Mouse (Mus musculus): ENCODE data around the gene Siglecg.

DNA sequence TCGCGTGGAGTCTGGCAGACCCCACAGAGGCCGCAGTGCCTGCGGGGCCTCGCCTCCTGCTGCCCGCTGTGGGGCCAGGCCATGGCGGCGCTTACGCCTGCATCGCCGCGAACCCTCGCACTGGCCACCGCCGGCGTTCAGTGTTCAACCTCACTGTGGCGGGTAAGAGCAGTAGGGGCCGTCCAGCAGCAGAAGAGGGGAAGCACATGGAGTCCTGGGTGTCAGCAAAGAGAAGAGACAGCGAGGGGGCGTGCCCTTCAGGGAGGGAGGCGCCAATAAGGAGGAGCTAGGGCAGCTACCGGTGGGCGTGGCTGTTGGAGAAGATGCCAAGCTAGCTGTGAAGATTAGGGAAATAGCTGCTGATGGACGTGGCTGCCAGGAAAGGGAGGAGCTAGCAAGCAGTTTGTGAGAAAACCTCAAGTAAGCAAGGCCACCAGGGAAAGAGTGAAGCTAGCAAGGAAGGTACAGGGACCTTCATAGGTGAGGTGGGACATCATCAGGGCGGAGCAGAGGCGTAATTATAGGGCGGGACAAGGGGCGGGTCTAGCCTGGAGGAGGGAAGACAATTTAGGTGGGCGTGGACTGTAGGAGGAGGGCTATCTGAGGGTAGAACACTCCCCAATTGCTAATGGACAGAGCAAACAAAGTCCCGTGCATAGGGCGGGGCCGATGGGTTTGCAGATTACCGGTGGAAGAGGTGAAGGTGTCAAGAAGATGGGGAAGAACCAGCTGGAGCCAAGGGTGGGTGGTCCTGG, 57.5 kb downstream of the Siglecg start:
- TF ChIP-seq CTCF (IDR thresholded peaks at IDR 0.05), result no peak; the same call in 1 of the 2 replicates
- no peak for TF ChIP-seq EP300 (IDR thresholded peaks at IDR 0.05)

Data from lung, postnatal 0 days (tissue).